Mouse (Mus musculus) liver, embryonic 14.5 days (tissue): ENCODE measurements around the gene Tceanc. TPM values are rescaled to one million over a fixed set of nuclear protein-coding genes. Genes with fewer than 3 reads are reported as not detected.

Source experiments
- ATAC-seq: fragments of 200-750 bp; cut with Nextera tagmentation; 2 replicates; pipeline ENCODE4 v1.8.0; 2017; ENCODE audit warnings: moderate number of reproducible peaks, mild to moderate bottlenecking, moderate library complexity; ENCODE audit not compliant: insufficient read depth
- DNase-seq, 3 experiments: peaks; one replicate each; pipeline ENCODE4 v3.0.0-alpha.2; 2012 to 2013; ENCODE audit warnings: low read depth in 3 of 3, low spot score in 3 of 3
- H3K27ac ChIP-seq: fragments of 300-500 bp; sonication (generic); 2 replicates; pipeline ENCODE4 v1.5.1; 2014; ENCODE audit warnings: moderate library complexity, mild to moderate bottlenecking, control low read depth, inconsistent platforms
- H3K27me3 ChIP-seq: fragments of 300-500 bp; sonication (generic); 2 replicates; pipeline ENCODE4 v1.6.1; 2014; ENCODE audit warnings: mild to moderate bottlenecking, low read length, moderate library complexity; ENCODE audit not compliant: control insufficient read depth, insufficient read depth
- H3K36me3 ChIP-seq: fragments of 300-500 bp; sonication (generic); replicated peaks from 2 replicates; pipeline ENCODE4 v1.6.1; 2014; ENCODE audit warnings: low read depth; ENCODE audit not compliant: control insufficient read depth, insufficient read depth
- H3K4me1 ChIP-seq, 2 experiments: fragments of 200-500 bp in 1 of 2; fragments of 300-500 bp in 1 of 2; sonication (generic) in 1 of 2; replicated peaks; 2 replicates each; pipeline ENCODE4 v1.6.1; 2012 to 2014; ENCODE audit warnings: antibody characterized with exemption in 1 of 2, inconsistent platforms in 1 of 2, low read length in 1 of 2; ENCODE audit not compliant: control insufficient read depth in 2 of 2, insufficient read depth in 2 of 2
- H3K4me2 ChIP-seq: fragments of 300-500 bp; sonication (generic); 2 replicates; pipeline ENCODE4 v1.6.1; 2014; ENCODE audit warnings: low read depth, mild to moderate bottlenecking, control low read depth, moderate library complexity
- H3K4me3 ChIP-seq, 2 experiments: fragments of 200-500 bp in 1 of 2; fragments of 300-500 bp in 1 of 2; sonication (generic) in 1 of 2; 2 replicates each; pipeline ENCODE4 v1.5.1; 2012 to 2014; ENCODE audit warnings: low read depth in 2 of 2, low read length in 2 of 2, mild to moderate bottlenecking in 2 of 2, control low read depth in 1 of 2, inconsistent platforms in 1 of 2, moderate library complexity in 1 of 2; ENCODE audit not compliant: insufficient read depth in 1 of 2
- H3K9ac ChIP-seq: fragments of 300-500 bp; sonication (generic); replicated peaks from 2 replicates; pipeline ENCODE4 v1.6.1; 2014; ENCODE audit warnings: mild to moderate bottlenecking, control low read depth, moderate library complexity
- H3K9me3 ChIP-seq: fragments of 300-500 bp; sonication (generic); 2 replicates; pipeline ENCODE4 v1.6.1; 2016; ENCODE audit warnings: low read length, mixed read lengths; ENCODE audit not compliant: control insufficient read depth
- CTCF ChIP-seq: IDR thresholded peaks from 2 replicates; pipeline ENCODE4 v1.5.1; 2016; ENCODE audit warnings: antibody characterized with exemption, low read depth, control low read depth
- EP300 ChIP-seq: IDR thresholded peaks from 2 replicates; pipeline ENCODE4 v1.6.1; 2016; ENCODE audit warnings: antibody characterized with exemption, low read depth
- WGBS: fragments of 180-500 bp; shearing (Covaris S2); extraction: QIAGEN DNeasy Blood & Tissue Kit; methylation state at CpG from one replicate; pipeline ENCODE4 v1.1.7; 2014; ENCODE audit not compliant: insufficient replicate concordance; 5-methylcytosine and 5-hydroxymethylcytosine counted together
- polyA plus RNA-seq, 2 experiments: library from polyadenylated mRNA; depleted of rRNA in 1 of 2; stranded (reverse) in 1 of 2; unstranded in 1 of 2; fragments of >200 nt; fragmentation: Nextera tagmentation in 1 of 2; extraction: Ambion mirVana in 1 of 2; gene quantifications; 2 replicates each; pipeline versions ENCODE4 v1.2.1 to v1.2.3; 2012 to 2014

Tceanc gene
- polyA plus RNA-seq, 2 experiments = 1.1 to 2.4 TPM

DNA sequence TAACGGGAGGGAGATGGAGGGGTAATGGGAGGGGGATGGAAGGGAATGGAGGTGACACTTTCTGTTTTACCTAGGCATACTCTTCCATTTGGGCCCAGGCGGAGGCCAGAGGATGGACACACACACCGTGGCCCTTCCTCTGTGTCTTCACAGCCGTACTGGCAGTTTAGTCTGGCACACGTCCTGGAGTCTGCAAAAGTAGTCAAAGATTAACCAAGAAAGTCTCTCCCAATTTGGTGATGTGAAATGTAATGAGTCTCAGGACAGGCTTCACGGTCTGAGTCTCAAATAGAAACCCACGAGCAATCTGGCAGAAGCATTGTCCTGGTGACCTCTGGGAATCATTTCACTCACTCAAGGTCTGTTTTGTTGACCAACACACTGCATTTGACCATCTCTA, 34.0 kb upstream of the Tceanc start:
- 72% methylated on average over 7 of the region's 7 CpGs for WGBS
- H3K4me2 ChIP-seq = no peak overlapping the region
- no peak for DNase-seq

DNA sequence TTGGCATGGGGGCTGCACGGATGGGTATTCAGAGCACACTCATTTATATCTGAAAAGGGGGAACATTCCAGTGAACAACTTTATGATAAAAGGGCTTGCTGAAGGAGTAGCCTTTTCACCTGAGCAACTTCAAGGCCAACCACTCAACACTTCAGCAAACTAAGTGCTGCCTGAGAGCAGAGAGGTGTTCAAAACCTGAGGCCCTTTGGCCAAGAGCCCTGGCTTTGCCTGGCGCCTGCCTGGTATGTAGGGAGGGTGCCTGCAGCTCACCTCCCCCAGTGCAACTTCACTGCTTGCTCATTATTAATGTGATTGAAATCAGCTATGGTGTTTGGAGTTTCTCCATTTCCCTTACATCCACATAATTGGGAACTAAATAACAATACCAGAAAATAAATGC, 28.1 kb upstream of the Tceanc start:
- DNase-seq (no peak), ATAC-seq (no peak)
- no peaks in the 10 kb centered on the region for H3K9me3 ChIP-seq
- no peak overlapping the region for H3K4me3 ChIP-seq
- no peaks in the 10 kb centered on the region for H3K36me3 ChIP-seq
- no peak overlapping the region for H3K4me2 ChIP-seq
- no peaks in the 10 kb centered on the region for H3K27me3 ChIP-seq
- no peaks in the 10 kb centered on the region for H3K4me1 ChIP-seq
- TF ChIP-seq CTCF (no peak), EP300 (no peak)
- H3K27ac ChIP-seq = no peak overlapping the region
- WGBS = 56% methylated on average over 2 of the region's 2 CpGs
- H3K9ac ChIP-seq = no peak overlapping the region

More for the DNA sequence above, 34.0 kb upstream of the Tceanc start:
- Histone ChIP-seq H3K27me3 (no peaks in the 10 kb centered on the region), H3K27ac (no peak overlapping the region), H3K4me1 (no peaks in the 10 kb centered on the region), H3K4me3 (no peak overlapping the region), H3K36me3 (no peaks in the 10 kb centered on the region), H3K9me3 (no peaks in the 10 kb centered on the region), H3K9ac (no peak overlapping the region)
- no peak for ATAC-seq
- TF ChIP-seq CTCF (no peak), EP300 (no peak)

DNA sequence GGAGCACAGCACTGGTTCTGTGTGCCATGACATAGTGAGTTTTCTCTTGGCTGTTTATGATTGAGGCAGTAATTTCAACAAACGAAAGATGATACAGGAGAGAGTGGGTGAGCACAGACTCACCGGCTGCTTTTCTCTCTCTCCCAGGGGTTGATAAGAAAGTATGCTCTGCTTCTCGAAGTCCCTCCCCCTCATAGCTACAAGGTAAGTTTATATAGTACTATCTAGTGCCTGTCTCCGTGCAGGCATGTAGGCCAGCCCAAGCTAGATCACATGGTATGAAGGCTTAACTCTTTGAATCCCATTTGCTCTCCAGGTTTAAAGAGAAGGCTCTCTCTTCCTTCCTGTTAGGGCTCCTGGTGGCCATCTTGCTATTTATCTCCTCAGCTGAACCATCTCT, 16.8 kb upstream of the Tceanc start:
- Histone ChIP-seq H3K9ac (no peak overlapping the region), H3K9me3 (no peaks in the 10 kb centered on the region), H3K27me3 (no peaks in the 10 kb centered on the region), H3K4me2 (no peak overlapping the region), H3K4me1 (no peaks in the 10 kb centered on the region), H3K36me3 (no peaks in the 10 kb centered on the region), H3K27ac (no peak overlapping the region), H3K4me3 (no peak overlapping the region)
- no peak for ATAC-seq
- no peak for DNase-seq
- TF ChIP-seq CTCF (no peak), EP300 (no peak)
- WGBS = 26% methylated on average over 4 of the region's 4 CpGs

DNA sequence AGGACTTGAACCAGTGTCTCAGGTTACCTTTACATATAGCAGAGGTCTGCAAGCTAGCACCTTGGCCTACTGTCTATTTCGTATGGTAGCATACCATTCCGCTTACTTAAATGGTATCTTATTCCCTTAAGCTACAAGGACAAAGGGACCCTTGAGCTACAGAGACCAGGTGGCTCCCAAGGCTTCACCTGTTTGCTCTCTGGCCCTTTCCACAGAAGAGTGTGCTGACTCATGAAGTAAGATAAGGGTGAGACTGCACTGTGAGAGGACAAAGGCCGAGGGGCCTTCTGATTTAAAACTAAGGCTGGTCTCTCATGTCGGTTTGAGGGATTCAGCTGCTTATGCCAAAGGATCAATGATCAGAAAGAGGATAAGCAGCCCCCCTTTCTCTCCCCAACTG, 15.1 kb upstream of the Tceanc start:
- 62% methylated on average over 4 of the region's 4 CpGs for WGBS
- Histone ChIP-seq H3K4me1 (no peaks in the 10 kb centered on the region), H3K4me3 (no peak overlapping the region), H3K9ac (no peak overlapping the region), H3K36me3 (no peaks in the 10 kb centered on the region), H3K4me2 (no peak overlapping the region), H3K27me3 (no peaks in the 10 kb centered on the region), H3K9me3 (no peaks in the 10 kb centered on the region), H3K27ac (no peak overlapping the region)
- TF ChIP-seq CTCF (no peak), EP300 (no peak)
- no peak for ATAC-seq
- no peak for DNase-seq

DNA sequence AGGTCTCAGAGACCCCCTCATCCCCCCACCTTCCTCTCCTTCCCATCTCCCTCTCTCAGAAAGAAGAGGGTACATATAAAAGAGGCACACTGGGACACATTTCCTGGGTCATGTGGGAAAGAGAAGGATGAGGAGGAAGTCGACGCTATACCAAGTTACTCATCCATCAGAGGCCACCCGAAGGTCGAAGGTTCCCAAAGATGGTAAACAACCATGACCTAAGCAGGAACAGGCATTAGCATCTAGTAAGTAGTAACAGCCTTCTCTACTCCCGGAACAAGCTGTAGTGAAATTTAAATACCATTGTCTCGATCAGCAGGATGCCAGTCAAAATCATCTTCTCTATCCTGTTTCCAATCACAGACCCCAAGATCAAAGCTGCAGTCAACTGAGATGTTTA, 13.3 kb upstream of the Tceanc start:
- WGBS = 38% methylated on average over 6 of the region's 6 CpGs
- Histone ChIP-seq H3K4me1 (no peaks in the 10 kb centered on the region), H3K9ac (no peak overlapping the region), H3K9me3 (no peaks in the 10 kb centered on the region), H3K4me3 (no peak overlapping the region), H3K27me3 (no peaks in the 10 kb centered on the region), H3K27ac (no peak overlapping the region), H3K4me2 (no peak overlapping the region), H3K36me3 (no peaks in the 10 kb centered on the region)
- DNase-seq (no peak), ATAC-seq (no peak)
- no peak for TF ChIP-seq EP300
- TF ChIP-seq CTCF = no peak
